Mouse (Mus musculus) hindbrain, embryonic 16.5 days (tissue): Measurements from ENCODE around the gene Daam1. TPM values are rescaled to one million over a fixed set of nuclear protein-coding genes. Genes with fewer than 3 reads are reported as not detected.
A peak's percentile ranks its signal among the peaks of the same experiment; 100 is the strongest.

Source experiments
- ATAC-seq: fragments of 200-750 bp; cut with Nextera tagmentation; 2 replicates; pipeline ENCODE4 v1.8.0; 2017; ENCODE audit warnings: moderate TSS enrichment, moderate library complexity
- H3K27ac ChIP-seq: fragments of 300-500 bp; sonication (generic); 2 replicates; pipeline ENCODE4 v1.5.1; 2014; ENCODE audit warnings: low read depth, mild to moderate bottlenecking, control low read depth, low read length, moderate library complexity
- H3K27me3 ChIP-seq: fragments of 300-500 bp; sonication (generic); replicated peaks from 2 replicates; pipeline ENCODE4 v1.6.1; 2014; ENCODE audit warnings: low read length; ENCODE audit not compliant: control insufficient read depth, insufficient read depth
- H3K36me3 ChIP-seq: fragments of 300-500 bp; sonication (generic); 2 replicates; pipeline ENCODE4 v1.6.1; 2014; ENCODE audit warnings: mild to moderate bottlenecking, low read length, moderate library complexity, mixed read lengths; ENCODE audit not compliant: control insufficient read depth, insufficient read depth
- H3K4me1 ChIP-seq: fragments of 300-500 bp; sonication (generic); 2 replicates; pipeline ENCODE4 v1.6.1; 2014; ENCODE audit warnings: low read depth, low read length; ENCODE audit not compliant: control insufficient read depth, insufficient read depth
- H3K4me2 ChIP-seq: fragments of 300-500 bp; sonication (generic); 2 replicates; pipeline ENCODE4 v1.6.1; 2014; ENCODE audit warnings: mild to moderate bottlenecking, low read length, control low read depth, moderate library complexity
- H3K4me3 ChIP-seq: fragments of 300-500 bp; sonication (generic); 2 replicates; pipeline ENCODE4 v1.5.1; 2014; ENCODE audit warnings: mild to moderate bottlenecking, low read length, control low read depth, moderate library complexity
- H3K9ac ChIP-seq: fragments of 300-500 bp; sonication (generic); 2 replicates; pipeline ENCODE4 v1.6.1; 2014; ENCODE audit warnings: low read depth, mild to moderate bottlenecking, control low read depth, low read length, moderate library complexity
- H3K9me3 ChIP-seq: fragments of 300-500 bp; sonication (generic); 2 replicates; pipeline ENCODE4 v1.6.1; 2014; ENCODE audit warnings: mild to moderate bottlenecking, low read length, moderate library complexity; ENCODE audit not compliant: control insufficient read depth
- WGBS: fragments of 180-500 bp; shearing (Covaris S2); extraction: QIAGEN DNeasy Blood & Tissue Kit; methylation state at CpG from one replicate; pipeline ENCODE4 v1.1.7; 2014; 5-methylcytosine and 5-hydroxymethylcytosine counted together
- polyA plus RNA-seq: library from polyadenylated mRNA; unstranded; fragments of >200 nt; fragmentation: Nextera tagmentation; extraction: Ambion mirVana; gene quantifications from 2 replicates; pipeline ENCODE4 v1.2.1, GENCODE M21; 2015

Gene Daam1
- polyA plus RNA-seq, 1 experiment from 2014 or later = 26.6 TPM

GRCm38 (mm10) chr12:72009051-72009902, 178.4 kb downstream of the Daam1 start:
- Histone ChIP-seq H3K4me3 (no peak overlapping the region), H3K27me3 (no peaks in the 10 kb centered on the region), H3K4me2 (no peak overlapping the region), H3K27ac (no peak overlapping the region), H3K4me1 (no peaks in the 10 kb centered on the region), H3K9ac (no peak overlapping the region), H3K36me3 (no peaks in the 10 kb centered on the region), H3K9me3 (no peaks in the 10 kb centered on the region)
- no peak for ATAC-seq
- 95% methylated on average over 13 of the region's 13 CpGs for WGBS

DNA sequence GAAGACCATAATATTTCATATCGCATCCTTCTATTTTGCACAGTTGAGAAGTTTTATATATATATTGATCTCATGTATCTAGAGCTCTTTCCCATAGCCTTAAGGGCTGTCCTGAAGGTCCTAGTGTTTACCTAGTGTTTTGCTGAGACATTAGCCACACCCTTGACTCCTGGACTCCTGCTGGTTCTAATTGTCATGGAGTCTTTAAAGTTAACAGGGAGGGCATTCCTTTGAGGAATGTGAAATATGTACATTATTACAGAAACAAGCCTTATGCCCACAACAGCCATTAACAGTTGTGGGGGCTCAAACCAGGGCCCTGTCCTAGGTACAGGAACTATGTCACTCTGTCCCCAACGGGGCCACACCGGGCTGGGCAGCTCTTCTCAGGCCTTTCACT, 180.5 kb downstream of the Daam1 start:
- H3K4me3 ChIP-seq = no peak overlapping the region
- H3K4me2 ChIP-seq = no peak overlapping the region
- H3K9ac ChIP-seq = no peak overlapping the region
- H3K36me3 ChIP-seq = no peaks in the 10 kb centered on the region
- H3K27me3 ChIP-seq = no peaks in the 10 kb centered on the region
- 94% methylated on average over 3 of the region's 3 CpGs for WGBS
- no peaks in the 10 kb centered on the region for H3K9me3 ChIP-seq
- no peak for ATAC-seq
- no peaks in the 10 kb centered on the region for H3K4me1 ChIP-seq
- no peak overlapping the region for H3K27ac ChIP-seq

DNA sequence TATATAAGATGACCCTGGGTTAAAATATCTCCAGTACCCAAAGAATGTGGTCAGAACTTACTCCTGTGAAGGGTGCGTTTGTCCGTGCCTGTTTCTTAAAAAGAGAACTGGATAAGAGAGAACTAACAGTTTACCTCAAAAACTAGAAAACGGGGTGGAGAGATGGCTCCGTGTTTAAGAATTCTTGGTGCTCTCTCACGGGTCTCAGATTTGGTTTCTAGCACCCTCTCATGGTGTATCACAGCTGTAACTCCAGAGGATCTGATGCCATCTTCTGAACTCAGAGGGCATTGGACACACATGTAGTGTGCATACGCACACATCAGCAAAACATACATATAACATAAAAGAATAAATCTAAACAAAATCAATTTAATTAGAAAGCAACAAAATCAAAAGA, 181.2 kb downstream of the Daam1 start:
- ATAC-seq = no peak
- Histone ChIP-seq H3K27me3 (no peaks in the 10 kb centered on the region), H3K27ac (no peak overlapping the region), H3K9me3 (no peaks in the 10 kb centered on the region), H3K4me1 (no peaks in the 10 kb centered on the region), H3K9ac (no peak overlapping the region), H3K4me3 (no peak overlapping the region), H3K36me3 (no peaks in the 10 kb centered on the region), H3K4me2 (no peak overlapping the region)
- 93% methylated on average over 6 of the region's 6 CpGs for WGBS

DNA sequence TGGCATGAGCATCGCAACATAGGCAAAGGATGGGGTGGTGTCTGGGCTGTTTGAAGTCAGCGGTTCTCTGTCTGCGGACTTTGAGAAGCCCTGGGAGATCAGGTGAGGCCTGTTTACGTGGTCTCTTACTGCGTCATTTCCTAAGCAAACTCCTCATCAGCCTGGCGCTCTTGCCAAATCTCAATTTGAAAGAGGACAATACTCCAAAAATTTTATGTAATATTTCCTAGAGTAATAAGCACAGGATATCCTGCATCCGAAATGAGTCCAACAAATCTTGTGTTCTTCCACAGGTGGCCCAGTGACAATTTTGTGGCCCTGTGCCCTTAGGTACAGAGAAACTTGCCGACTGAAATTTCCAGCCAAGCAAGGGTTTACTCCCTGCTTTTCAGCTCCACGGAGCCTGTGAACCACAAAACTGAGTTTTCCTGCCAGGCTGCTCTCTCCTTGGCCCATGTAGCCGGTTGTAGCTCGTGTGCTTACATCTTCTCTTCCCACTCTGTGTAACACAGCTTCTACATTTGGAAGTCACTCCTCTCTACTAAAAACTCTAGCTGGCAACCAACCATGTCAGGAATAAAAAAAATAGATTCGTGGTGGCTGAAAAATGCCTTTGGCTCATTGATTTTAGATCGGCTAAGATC, 183.0 kb downstream of the Daam1 start:
- Histone ChIP-seq H3K4me2 (no peak overlapping the region), H3K4me3 (no peak overlapping the region), H3K9me3 (no peaks in the 10 kb centered on the region), H3K27me3 (no peaks in the 10 kb centered on the region), H3K4me1 (no peaks in the 10 kb centered on the region), H3K36me3 (no peaks in the 10 kb centered on the region), H3K9ac (no peak overlapping the region), H3K27ac (no peak overlapping the region)
- ATAC-seq = no peak
- WGBS = 84% methylated on average over 13 of the region's 13 CpGs

DNA sequence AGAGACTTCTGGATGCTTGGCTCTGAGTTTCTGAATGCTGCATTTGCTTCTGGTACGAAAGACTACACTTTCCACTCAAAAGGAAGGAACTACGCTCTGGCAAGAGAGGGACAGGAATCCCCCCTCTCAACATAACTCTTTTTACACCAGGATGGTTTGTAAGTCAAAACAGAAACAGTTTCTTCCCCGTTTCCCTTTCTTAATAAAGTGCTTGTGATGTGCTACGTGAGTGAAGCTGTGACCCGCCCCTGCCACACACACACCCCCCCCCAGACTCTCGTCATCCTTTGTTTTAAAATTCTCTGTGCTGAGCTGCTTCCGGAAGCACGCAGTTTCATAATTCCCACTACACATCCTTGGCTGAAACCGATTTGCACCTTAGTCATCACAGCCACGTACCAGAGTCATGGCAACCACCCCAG, 183.5 kb downstream of the Daam1 start:
- WGBS = 61% methylated on average over 10 of the region's 10 CpGs
- Histone ChIP-seq H3K4me2 (no peak overlapping the region), H3K9me3 (no peaks in the 10 kb centered on the region)

DNA sequence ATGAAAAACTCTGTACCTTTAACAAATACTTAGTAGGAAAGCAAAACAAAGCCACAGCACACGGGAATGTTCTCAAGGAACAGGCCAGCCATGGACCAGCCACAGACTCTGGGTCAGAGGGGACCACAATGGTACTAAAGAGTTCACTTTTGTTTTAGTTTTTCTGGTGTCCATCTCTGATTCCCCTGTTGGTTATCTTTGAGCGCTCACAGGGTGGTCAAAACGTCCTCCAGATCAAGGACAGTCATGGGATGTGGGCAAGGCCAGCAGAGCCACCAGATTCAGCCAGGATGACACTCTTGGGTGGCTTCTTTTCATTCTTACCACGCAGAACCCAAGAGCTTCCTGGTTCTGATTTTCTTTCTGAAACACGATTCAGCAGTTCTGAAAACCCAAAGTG, 184.4 kb downstream of the Daam1 start:
- Histone ChIP-seq H3K4me3 (no peak overlapping the region), H3K9me3 (no peaks in the 10 kb centered on the region), H3K36me3 (no peaks in the 10 kb centered on the region), H3K27ac (no peak overlapping the region), H3K9ac (no peak overlapping the region), H3K4me1 (no peaks in the 10 kb centered on the region), H3K27me3 (no peaks in the 10 kb centered on the region), H3K4me2 (no peak overlapping the region)
- no peak for ATAC-seq
- 81% methylated on average over 5 of the region's 5 CpGs for WGBS

More for the DNA sequence above, 183.5 kb downstream of the Daam1 start:
- H3K9ac ChIP-seq = 0 out of 2 replicates have a peak overlapping the region, but pooled peaks have one; percentile 27
- no peak for ATAC-seq
- no peak overlapping the region for H3K4me3 ChIP-seq
- no peaks in the 10 kb centered on the region for H3K4me1 ChIP-seq
- H3K27me3 ChIP-seq = no peaks in the 10 kb centered on the region
- H3K36me3 ChIP-seq = no peaks in the 10 kb centered on the region
- H3K27ac ChIP-seq = no peak overlapping the region

GRCm38 (mm10) chr12:72020285-72020684, 189.4 kb downstream of the Daam1 start:
- Histone ChIP-seq H3K4me1 (no peaks in the 10 kb centered on the region), H3K9ac (no peak overlapping the region), H3K4me2 (no peak overlapping the region), H3K9me3 (no peaks in the 10 kb centered on the region), H3K27ac (no peak overlapping the region), H3K36me3 (no peaks in the 10 kb centered on the region), H3K27me3 (no peaks in the 10 kb centered on the region), H3K4me3 (no peak overlapping the region)
- 82% methylated on average over 4 of the region's 4 CpGs for WGBS
- no peak for ATAC-seq

DNA sequence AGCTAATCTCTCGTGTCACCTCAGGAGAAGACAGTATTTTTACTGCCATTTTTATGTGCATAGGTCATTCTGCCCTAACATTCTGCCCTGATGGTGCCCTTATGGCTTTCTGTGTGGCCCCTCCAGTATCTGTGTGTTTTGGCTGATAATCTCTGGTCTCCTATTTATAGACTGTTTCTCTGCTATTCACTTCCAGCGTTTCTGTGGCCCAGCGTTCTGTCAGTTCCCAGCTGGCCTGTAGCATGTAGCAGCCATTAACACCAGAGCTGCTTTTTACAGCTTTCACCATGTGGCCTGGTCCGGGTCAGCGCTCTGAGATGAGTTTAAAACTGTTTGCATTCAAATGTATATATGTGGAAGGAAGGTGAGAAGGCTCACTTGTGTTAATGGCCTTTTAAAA, 190.7 kb downstream of the Daam1 start:
- no peak overlapping the region for H3K4me2 ChIP-seq
- 64% methylated on average over 5 of the region's 5 CpGs for WGBS
- H3K36me3 ChIP-seq = no peaks in the 10 kb centered on the region
- no peaks in the 10 kb centered on the region for H3K9me3 ChIP-seq
- H3K4me3 ChIP-seq = no peak overlapping the region
- no peak for ATAC-seq
- no peaks in the 10 kb centered on the region for H3K4me1 ChIP-seq
- no peak overlapping the region for H3K27ac ChIP-seq
- no peaks in the 10 kb centered on the region for H3K27me3 ChIP-seq
- H3K9ac ChIP-seq = no peak overlapping the region

DNA sequence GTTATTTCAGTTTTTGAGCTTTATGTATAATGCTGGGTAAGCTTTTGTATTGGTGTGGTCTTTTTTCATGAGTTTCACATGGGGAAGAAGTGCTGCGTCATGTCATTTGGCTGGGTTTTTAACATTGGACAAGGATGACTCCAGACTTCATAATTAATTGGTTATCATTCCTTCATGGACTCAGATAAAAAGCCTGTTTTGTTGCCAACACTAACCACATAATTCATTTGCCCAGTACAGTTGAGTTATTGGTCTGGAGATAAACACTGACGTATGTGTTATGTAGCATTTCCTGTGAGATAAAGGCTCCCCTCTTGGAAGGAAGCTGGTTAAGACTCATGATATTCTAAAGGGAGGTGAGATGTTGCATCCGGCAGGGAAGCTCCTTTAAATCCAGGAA, 191.9 kb downstream of the Daam1 start:
- no peak overlapping the region for H3K4me3 ChIP-seq
- no peak for ATAC-seq
- no peaks in the 10 kb centered on the region for H3K36me3 ChIP-seq
- H3K9ac ChIP-seq = no peak overlapping the region
- H3K27me3 ChIP-seq = no peaks in the 10 kb centered on the region
- no peak overlapping the region for H3K4me2 ChIP-seq
- 98% methylated on average over 3 of the region's 3 CpGs for WGBS
- no peak overlapping the region for H3K27ac ChIP-seq
- H3K4me1 ChIP-seq = no peaks in the 10 kb centered on the region
- no peaks in the 10 kb centered on the region for H3K9me3 ChIP-seq
